Mouse (Mus musculus): ENCODE measurements around the gene Fbxw13.
"Not testable (repeated sequence)": the region's sequence is repeated elsewhere in the genome, so short reads cannot be mapped to it uniquely, and the experiment has no call there.

DNA sequence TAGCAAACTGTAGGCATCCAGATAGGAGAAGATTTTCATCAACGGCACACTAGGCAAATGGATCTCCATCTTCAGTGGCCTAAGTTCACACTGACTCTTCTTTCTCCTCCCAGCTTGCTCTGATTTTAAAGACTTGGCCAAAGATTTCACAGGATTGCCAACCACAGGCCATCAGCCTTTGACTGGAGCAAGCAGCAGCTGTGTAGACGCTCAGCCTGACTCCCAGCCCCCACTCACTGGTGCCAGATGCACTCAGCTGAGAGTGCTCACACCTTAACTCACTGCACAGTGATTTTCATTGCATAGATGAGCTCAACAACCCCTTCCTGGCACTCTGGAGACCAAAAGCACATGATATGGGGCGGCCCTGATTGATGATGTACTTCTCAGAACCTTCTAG, at the start of gene Fbxw13:
- not testable (repeated sequence) for TF ChIP-seq POLR2A (IDR thresholded peaks at IDR 0.05; ENCODE audit: control insufficient read depth, low read depth, low read length); CTCF (IDR thresholded peaks at IDR 0.05; ENCODE audit: control insufficient read depth, insufficient read depth, insufficient replicate concordance, low read depth, low read length)

Measured in testis, adult 2 months (tissue).